Mouse (Mus musculus) layer of hippocampus, adult 9-10 months (tissue): ENCODE measurements around the gene Olfr1014.

Experiments used
- DNase-seq: peaks from one replicate; pipeline ENCODE4 v3.0.0; 2022; ENCODE audit warnings: low spot score

The Olfr1014 gene

DNA sequence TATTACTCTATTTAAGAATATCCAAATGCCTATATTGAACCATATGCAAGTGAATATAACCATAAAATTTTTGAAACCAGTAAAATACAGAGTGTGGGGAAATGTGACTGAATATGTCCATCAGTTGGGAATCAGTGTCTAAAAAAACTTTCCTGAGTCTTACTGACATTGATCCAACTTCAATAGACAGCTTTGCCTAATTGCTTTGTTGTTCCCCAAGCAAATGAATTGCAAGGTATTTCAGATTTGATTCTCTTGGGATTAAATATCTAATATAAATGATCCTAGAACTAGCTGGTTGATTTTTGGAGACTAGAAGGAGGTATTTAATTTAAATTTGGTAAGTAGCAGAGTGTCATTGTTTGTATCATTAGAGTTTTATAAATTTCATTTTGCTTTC is at the start of gene Olfr1014:
Olfr1014 (plus strand) TSS at position 301 of the 400 bp plus-strand sequence.
- DNase-seq, result no peak

DNA sequence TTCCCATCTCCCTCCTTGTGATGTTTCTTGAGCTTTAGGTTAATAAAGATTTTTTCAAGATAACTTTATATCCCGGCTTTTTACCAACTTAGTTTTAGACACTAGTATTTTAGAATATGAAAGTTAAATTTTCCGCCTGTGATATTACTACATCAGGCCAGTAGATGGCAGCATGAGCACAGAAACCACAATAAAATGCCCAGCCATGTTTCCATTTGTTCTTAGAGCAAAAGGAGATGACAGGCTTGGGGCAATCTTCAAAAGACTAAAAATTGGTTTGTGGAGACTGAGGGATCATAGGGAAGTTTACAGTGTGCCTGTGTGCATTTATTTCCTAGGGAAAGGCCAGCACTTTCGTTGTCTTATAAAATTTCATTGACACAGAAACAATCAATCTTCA is 46.7 kb upstream of the Olfr1014 start:
- peak; percentile 8 for DNase-seq

DNA sequence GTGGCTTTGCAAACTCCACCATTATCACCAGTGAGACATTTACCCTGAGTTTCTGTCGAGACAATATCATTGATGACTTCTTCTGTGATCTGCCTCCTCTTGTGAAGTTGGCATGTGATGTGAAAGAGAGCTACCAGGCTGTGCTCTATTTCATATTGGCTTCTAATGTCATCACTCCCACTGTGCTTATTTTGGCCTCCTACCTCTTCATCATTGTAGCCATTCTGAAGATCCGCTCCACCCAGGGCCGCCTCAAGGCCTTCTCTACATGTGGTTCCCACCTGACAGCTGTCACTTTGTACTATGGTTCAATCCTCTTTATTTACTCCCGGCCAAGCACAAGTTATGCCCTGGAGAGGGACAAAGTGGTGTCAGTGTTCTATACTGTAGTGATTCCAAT is 18.7 kb upstream of the Olfr1014 start:
- DNase-seq, result no peak

DNA sequence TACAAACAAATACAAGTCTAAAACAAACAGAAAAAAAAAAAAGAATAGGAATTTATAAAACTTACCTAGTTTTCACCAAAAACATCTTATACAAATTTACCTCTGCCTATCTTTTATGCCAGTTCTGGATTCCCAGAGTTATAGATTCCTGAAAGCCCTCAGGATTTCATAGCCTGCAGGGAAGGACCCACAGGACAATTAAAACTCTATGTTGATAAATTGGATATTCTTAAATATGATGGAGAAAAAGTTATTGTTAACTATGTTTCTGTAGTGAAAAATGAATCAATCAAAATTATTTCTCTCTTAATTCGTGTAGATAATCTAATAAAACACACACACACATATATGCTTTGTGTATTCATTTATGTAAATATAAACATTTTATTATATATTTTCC is 9.8 kb upstream of the Olfr1014 start, which contains the start of gene Olfr1012:
Olfr1012 (minus strand) TSS at position 101 of the 400 bp plus-strand sequence.
- no peak for DNase-seq

DNA sequence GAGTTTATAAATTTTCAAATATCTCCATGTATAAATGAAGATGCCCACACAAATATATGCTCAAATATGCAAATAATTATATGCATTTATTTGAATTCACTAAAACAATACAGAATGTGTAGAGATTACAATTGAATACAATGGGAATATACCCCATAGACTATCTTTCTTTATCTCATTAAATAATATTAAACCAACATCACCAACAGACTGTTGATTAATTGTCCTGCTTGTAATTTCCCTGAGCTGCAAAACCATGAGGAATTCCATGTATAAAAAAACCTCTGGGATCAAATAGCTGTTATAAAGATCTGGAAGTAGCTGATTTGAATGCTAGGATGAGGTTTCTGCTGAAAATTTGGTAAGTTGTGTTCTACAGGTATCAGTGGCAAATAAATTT is 5.7 kb upstream of the Olfr1014 start, which contains the start of gene Olfr1013:
Olfr1013 (plus strand) TSS at position 301 of the 400 bp plus-strand sequence.
- no peak for DNase-seq

DNA sequence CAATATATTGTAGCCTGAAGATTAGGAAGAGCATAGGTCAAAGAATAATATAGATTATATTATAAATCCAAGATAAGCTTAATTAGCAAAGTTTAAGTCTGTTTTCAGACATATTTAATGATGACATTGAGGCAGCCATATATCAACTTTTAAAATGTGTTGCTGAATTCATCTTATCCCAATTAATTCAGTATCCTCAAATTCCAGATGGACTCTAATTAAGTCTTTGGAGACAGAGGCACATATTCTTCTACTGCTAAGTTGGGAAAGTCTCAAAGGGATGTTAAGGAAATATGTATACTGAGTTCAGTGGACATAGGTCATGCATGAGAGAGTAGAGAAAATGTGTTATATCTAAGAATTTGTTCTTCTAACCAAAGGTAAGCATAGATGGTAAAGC is 9.2 kb downstream of the Olfr1014 start, which contains the start of gene Olfr1015:
Olfr1015 (plus strand) TSS at position 301 of the 400 bp plus-strand sequence.
- DNase-seq, result no peak

DNA sequence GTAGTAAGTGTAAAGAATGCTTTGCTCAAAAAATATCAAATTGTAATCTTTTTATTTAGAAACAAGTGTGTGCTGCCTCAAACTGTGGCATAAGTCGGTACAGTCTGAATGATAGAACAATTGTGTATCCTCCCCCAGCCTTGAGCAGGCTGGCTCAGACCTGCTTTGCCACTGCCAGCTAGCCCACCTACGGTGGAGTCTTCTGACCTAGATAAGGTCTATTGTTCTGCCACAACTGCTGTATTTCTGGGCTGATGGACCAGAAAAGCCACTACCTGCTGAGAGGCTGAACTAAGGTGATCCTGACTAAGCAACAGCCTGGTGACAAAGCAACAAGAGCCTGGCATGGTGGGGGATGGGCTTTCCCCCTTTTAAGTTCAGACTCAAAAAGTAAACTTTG is 19.8 kb downstream of the Olfr1014 start:
- no peak for DNase-seq

DNA sequence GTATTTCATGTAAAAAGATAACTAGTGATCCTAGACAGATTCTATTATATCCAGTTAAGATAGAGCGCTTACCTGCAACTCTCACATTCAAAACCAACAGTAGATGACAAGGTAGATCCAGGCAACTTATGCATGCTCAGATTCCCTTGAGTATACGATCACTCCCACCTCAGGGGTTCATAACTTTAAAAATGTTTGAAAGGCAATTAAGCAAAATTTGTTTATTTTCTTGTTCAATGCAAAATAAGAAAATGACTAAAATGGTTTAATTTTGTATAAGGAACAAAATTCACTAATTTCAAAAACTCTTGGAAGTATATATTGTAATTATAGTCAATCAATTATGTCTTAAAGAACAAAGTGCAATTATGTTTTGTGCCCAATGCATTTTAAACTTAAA is 29.9 kb downstream of the Olfr1014 start, which contains the start of gene Olfr1016:
Olfr1016 (minus strand) TSS at position 101 of the 400 bp plus-strand sequence.
- no peak for DNase-seq

DNA sequence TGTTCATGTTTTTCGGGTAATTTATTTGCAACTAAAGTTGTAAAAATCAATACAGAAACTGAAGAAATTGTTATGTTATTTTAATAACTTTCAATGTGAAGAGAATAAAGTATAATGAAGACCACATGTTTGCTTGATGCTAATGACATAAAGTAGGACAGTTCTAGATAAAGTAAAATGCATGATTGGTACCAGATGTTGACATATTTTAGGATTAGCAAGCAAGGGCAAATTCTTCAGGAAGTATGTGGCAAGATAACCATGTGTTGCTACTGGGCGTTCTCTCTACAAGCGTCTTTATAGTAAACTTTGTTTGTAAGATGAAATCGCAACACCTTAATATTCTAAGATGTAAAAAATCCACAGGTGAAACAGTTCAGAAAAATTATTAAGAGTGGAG is 32.0 kb downstream of the Olfr1014 start:
- DNase-seq, result no peak

DNA sequence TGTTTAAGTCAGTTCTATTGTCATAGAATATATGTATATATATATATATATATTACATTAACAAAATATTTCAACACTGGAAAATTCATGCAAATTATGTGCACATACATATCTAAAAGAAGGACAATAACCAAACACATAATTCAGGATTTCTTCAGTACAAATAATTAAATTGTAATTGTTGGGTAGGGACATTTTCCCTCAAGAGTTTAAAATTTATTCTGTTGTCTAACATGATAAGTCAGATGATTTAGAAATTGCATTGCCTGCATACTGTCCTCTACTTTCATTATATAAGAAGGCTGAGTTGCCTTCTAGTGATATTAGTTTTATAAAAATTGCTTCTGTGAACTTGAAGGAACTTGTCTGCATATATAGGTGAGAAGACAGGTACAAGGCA is 45.7 kb downstream of the Olfr1014 start, which contains the start of gene Olfr1018:
Olfr1018 (plus strand) TSS at position 301 of the 400 bp plus-strand sequence.
- no peak for DNase-seq
